Mouse (Mus musculus) activated CD4-positive, CD25-positive, alpha-beta regulatory T cell, adult 9 weeks (primary cell): ENCODE results near the gene Ppp1r7. TPM values are rescaled to one million over a fixed set of nuclear protein-coding genes. Genes with fewer than 3 reads are reported as not detected.

ENCODE experiments used
- polyA plus RNA-seq: library from polyadenylated mRNA; unstranded; fragments of 100-300 nt; shearing (Covaris generic); gene quantifications from one replicate; pipeline ENCODE4 v1.2.1, GENCODE M21; 2017

Gene Ppp1r7
- 61.3 TPM for polyA plus RNA-seq

GRCm38 (mm10) chr1:93342648-93343503 is at the start of gene Ppp1r7, which contains the start of gene Pask:
Gene Ppp1r7, plus strand, starts transcription at chr1:93342854.
Gene Pask, minus strand, starts transcription at chr1:93343482.

GRCm38 (mm10) chr1:93305581-93306337 is 36.9 kb upstream of the Ppp1r7 start, which contains the start of gene Mterf4:
Gene Mterf4, minus strand, starts transcription at chr1:93305915.

GRCm38 (mm10) chr1:93373665-93374064 is 31.0 kb downstream of the Ppp1r7 start, which contains the start of gene Ano7:
Gene Ano7, plus strand, starts transcription at chr1:93373930.

Other genes starting within 250 kb of the Ppp1r7 start
- not detected for gene Kif1a, start 240.9 kb upstream of the Ppp1r7 start, polyA plus RNA-seq
- gene Agxt, start 207.6 kb upstream of the Ppp1r7 start, polyA plus RNA-seq = not detected
- not detected for gene 2310007B03Rik, start 181.9 kb upstream of the Ppp1r7 start, polyA plus RNA-seq
- not detected for gene Crocc2, start 174.1 kb upstream of the Ppp1r7 start, polyA plus RNA-seq
- 0.23 TPM for gene Sned1, start 107.0 kb upstream of the Ppp1r7 start, polyA plus RNA-seq
- 25.8 TPM for gene Mterf4, start 36.9 kb upstream of the Ppp1r7 start, polyA plus RNA-seq
- 1.6 TPM for gene Pask, start 628 bp downstream of the Ppp1r7 start, polyA plus RNA-seq
- 0.62 TPM for gene Ano7, start 31.1 kb downstream of the Ppp1r7 start, polyA plus RNA-seq
- 77.3 TPM for gene Hdlbp, start 136.0 kb downstream of the Ppp1r7 start, polyA plus RNA-seq
- 1.3 TPM for gene Farp2, start 169.2 kb downstream of the Ppp1r7 start, polyA plus RNA-seq